14 mouse cellular contexts compared by ENCODE assay signal in the genomic region with DNA sequence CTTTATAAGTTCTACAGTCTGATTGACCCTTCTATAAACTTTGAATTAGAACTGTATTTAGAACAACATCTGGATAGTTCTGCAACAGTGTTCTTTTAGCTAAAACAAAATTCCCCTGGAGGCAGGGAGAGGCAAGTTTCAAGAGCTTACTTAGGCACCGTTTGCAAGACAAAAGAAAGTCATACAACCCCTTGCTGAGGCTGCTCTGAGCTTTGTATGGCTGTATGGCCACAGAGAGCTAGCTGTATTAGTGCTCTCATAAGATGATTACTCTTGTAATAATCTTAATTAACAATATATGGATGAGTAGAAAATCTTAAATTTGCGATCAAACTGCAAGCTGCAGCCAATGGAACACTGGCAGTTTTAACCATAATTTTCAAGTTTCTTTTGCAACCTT. TPM values are rescaled to one million over a fixed set of nuclear protein-coding genes. Genes with fewer than 3 reads are reported as not detected.
A peak's percentile ranks its signal among the peaks of the same experiment; 100 is the strongest.
DNase-seq lines count a peak whose midpoint lies in the region; ATAC-seq lines count a peak whose summit lies in the region.
"Not testable (repeated sequence)": the region's sequence is repeated elsewhere in the genome, so short reads cannot be mapped to it uniquely, and the experiment has no call there.
"Had no signal": no experiment of that assay in that cellular context is flagged by ENCODE, and none has a peak within 500 bp of the region (broad histone marks: within the 10 kb centered on the region; RNA-seq: fewer than 3 reads in every experiment).

No protein-coding gene starts in this region.

- not testable (repeated sequence) for H3K4me1 ChIP-seq in limb, embryonic 11.5 days (ENCODE audit: control insufficient read depth, insufficient read depth, low read length); midbrain, embryonic 10.5 days

- peak; percentile 83 for DNase-seq in ES-CJ7 (ENCODE audit: low read depth, low spot score)
- DNase-seq in R1 (ENCODE audit: low read depth, low spot score), result peak; percentile 89
- peak; percentile 82 for DNase-seq in ZHBTc4 (ENCODE audit: low read depth, low spot score)
- peak; percentile 10 for DNase-seq in heart, adult 11 months
- peak; percentile 11 for DNase-seq in limb, embryonic 11.5 days (ENCODE audit: low spot score)
- DNase-seq in midbrain, embryonic 10.5 days (ENCODE audit: low spot score), result peak; percentile 2

- 73% methylated on average over 2 of the region's 2 CpGs for WGBS in limb, embryonic 11.5 days
- 48% methylated on average over 2 of the region's 2 CpGs for WGBS in midbrain, embryonic 10.5 days

- not testable (repeated sequence) for H3K4me3 ChIP-seq in limb, embryonic 11.5 days (ENCODE audit: low read depth, low read length); midbrain, embryonic 10.5 days

- H3K27me3 ChIP-seq in limb, embryonic 11.5 days (ENCODE audit: control insufficient read depth, insufficient read depth, low read length); midbrain, embryonic 10.5 days (ENCODE audit: low read depth, poor library complexity, severe bottlenecking): not testable (repeated sequence)

- H3K36me3 ChIP-seq in limb, embryonic 11.5 days (ENCODE audit: control insufficient read depth, insufficient read depth, low read length); midbrain, embryonic 10.5 days: not testable (repeated sequence)

- H3K9ac ChIP-seq in limb, embryonic 11.5 days (ENCODE audit: low read length), result not testable (repeated sequence)

- H3K9me3 ChIP-seq in limb, embryonic 11.5 days (ENCODE audit: control insufficient read depth, low read length); midbrain, embryonic 10.5 days (replicated peaks): not testable (repeated sequence)

- not testable (repeated sequence) for ATAC-seq in limb, embryonic 11.5 days (ENCODE audit: insufficient number of reproducible peaks, low FRiP score, low TSS enrichment, low read depth)

- H3K27ac ChIP-seq in limb, embryonic 11.5 days (replicated peaks; ENCODE audit: low read depth, low read length); midbrain, embryonic 10.5 days (replicated peaks): not testable (repeated sequence)

- not testable (repeated sequence) for H3K4me2 ChIP-seq in limb, embryonic 11.5 days (ENCODE audit: low read depth, severe bottlenecking)

RNA-seq across cellular contexts. Expression of a gene that starts 21.9 kb away (rescaled TPM):
- not detected in 2 replicates for polyA plus RNA-seq in limb, embryonic 11.5 days (2014; fragmentation: Nextera tagmentation; extraction: Ambion mirVana)
- not detected in 2 replicates for polyA plus RNA-seq in midbrain, embryonic 10.5 days (2016; fragmentation: Nextera tagmentation; extraction: Ambion mirVana)
- polyA plus RNA-seq: brain, embryonic 14.5 days; C2C12; cerebellum, adult 2 months; G1E had no signal

RNA-seq across cellular contexts. Expression of a gene that starts 29.6 kb away (rescaled TPM):
- polyA plus RNA-seq in limb, embryonic 11.5 days (2014; fragmentation: Nextera tagmentation; extraction: Ambion mirVana), result not detected in 2 replicates
- polyA plus RNA-seq in midbrain, embryonic 10.5 days (2016; fragmentation: Nextera tagmentation; extraction: Ambion mirVana), result not detected in 2 replicates
- polyA plus RNA-seq: activated CD4-positive, CD25-positive, alpha-beta regulatory T cell, adult 4 months; adrenal gland, adult 2 months; brain, embryonic 14.5 days; C2C12; cerebellum, adult 2 months; G1E; Patski had no signal

RNA-seq across cellular contexts. Expression of a gene that starts 41.4 kb away (rescaled TPM):
- not detected in 2 replicates for polyA plus RNA-seq in limb, embryonic 11.5 days (2014; fragmentation: Nextera tagmentation; extraction: Ambion mirVana)
- not detected in 2 replicates for polyA plus RNA-seq in midbrain, embryonic 10.5 days (2016; fragmentation: Nextera tagmentation; extraction: Ambion mirVana)
- polyA plus RNA-seq: adrenal gland, adult 2 months; brain, embryonic 14.5 days; CD4-positive, CD25-positive, alpha-beta regulatory T cell, adult 4 months; G1E had no signal

RNA-seq across cellular contexts. Expression of a gene that starts 56.8 kb away (rescaled TPM):
- not detected in 2 replicates for polyA plus RNA-seq in limb, embryonic 11.5 days (2014; fragmentation: Nextera tagmentation; extraction: Ambion mirVana)
- not detected in 2 replicates for polyA plus RNA-seq in midbrain, embryonic 10.5 days (2016; fragmentation: Nextera tagmentation; extraction: Ambion mirVana)
- polyA plus RNA-seq: brain, embryonic 14.5 days; C2C12; cerebellum, adult 2 months; G1E; Patski had no signal

RNA-seq across cellular contexts. Expression of a gene that starts 57.1 kb away (rescaled TPM):
- 10.2 and 13.7 TPM in 2 replicates for polyA plus RNA-seq in limb, embryonic 11.5 days (2014; fragmentation: Nextera tagmentation; extraction: Ambion mirVana)
- polyA plus RNA-seq in midbrain, embryonic 10.5 days (2016; fragmentation: Nextera tagmentation; extraction: Ambion mirVana), result 7.0 and 8.4 TPM in 2 replicates

Comparison
In these comparisons a context has a peak if more than half of its experiments do, and no peak if none do; other contexts are left out.
1. DNase-seq: peak in every context shown above with its lines; median percentile 89 in R1; 83 in ES-CJ7; 82 in ZHBTc4; 11 in limb, embryonic 11.5 days; 10 in heart, adult 11 months; 2 in midbrain, embryonic 10.5 days.